Mouse (Mus musculus) erythroblast, embryonic 14.5 days (primary cell): ENCODE measurements around the gene Clip2. TPM values are rescaled to one million over a fixed set of nuclear protein-coding genes. Genes with fewer than 3 reads are reported as not detected.

ENCODE experiments used
- H3K27me3 ChIP-seq: 2 replicates; pipeline ENCODE4 v1.6.1; 2012; ENCODE audit warnings: inconsistent platforms; ENCODE audit not compliant: control insufficient read depth
- H3K36me3 ChIP-seq: 2 replicates; pipeline ENCODE4 v1.6.1; 2012; ENCODE audit warnings: mild to moderate bottlenecking, inconsistent platforms; ENCODE audit not compliant: control insufficient read depth
- H3K4me1 ChIP-seq: 2 replicates; pipeline ENCODE4 v1.6.1; 2012; ENCODE audit warnings: inconsistent platforms; ENCODE audit not compliant: control insufficient read depth
- H3K4me3 ChIP-seq: replicated peaks from 2 replicates; pipeline ENCODE3; 2012; ENCODE audit warnings: moderate library complexity, mild to moderate bottlenecking, inconsistent platforms
- H3K9me3 ChIP-seq: 2 replicates; pipeline ENCODE4 v1.6.1; 2012; ENCODE audit warnings: low read length, inconsistent platforms, mixed read lengths; ENCODE audit not compliant: control insufficient read depth
- GATA1 ChIP-seq: IDR thresholded peaks from 2 replicates; pipeline ENCODE4 v1.6.1; 2012; ENCODE audit warnings: low read length, inconsistent platforms, mixed read lengths
- TAL1 ChIP-seq: IDR thresholded peaks from 3 replicates; pipeline ENCODE4 v1.6.1; 2012; ENCODE audit warnings: low read length, inconsistent platforms, mixed read lengths
- polyA plus RNA-seq: library from polyadenylated mRNA; stranded (reverse); fragments of >175 nt; gene quantifications from 2 replicates; pipeline ENCODE4 v1.2.3, GENCODE M21; 2012

Clip2 gene
- polyA plus RNA-seq, 1 experiment: 0.16 TPM

- H3K9me3 ChIP-seq: no peaks in the 10 kb centered on the region
- TF ChIP-seq TAL1 (no peak), GATA1 (no peak)
- H3K4me3 ChIP-seq: peak overlapping the region; percentile 83
- H3K27me3 ChIP-seq: no peaks in the 10 kb centered on the region
- H3K4me1 ChIP-seq: peaks cover 36% of the 10 kb centered on the region
- H3K36me3 ChIP-seq: peaks cover 34% of the 10 kb centered on the region
Observed at GRCm38 (mm10) chr5:134582221-134582907, 30.1 kb upstream of the Clip2 start.

GRCm38 (mm10) chr5:134581146-134581545 is 28.9 kb upstream of the Clip2 start, which contains the start of gene Rfc2:
Rfc2 (plus strand) TSS chr5:134581366.
- TF ChIP-seq GATA1: no peak
- no peak for TF ChIP-seq TAL1
- peaks cover 23% of the 10 kb centered on the region for H3K36me3 ChIP-seq
- no peaks in the 10 kb centered on the region for H3K27me3 ChIP-seq
- no peaks in the 10 kb centered on the region for H3K9me3 ChIP-seq
- peaks cover 44% of the 10 kb centered on the region for H3K4me1 ChIP-seq
- peak within 1 kb of the TSS; percentile 83 for H3K4me3 ChIP-seq

- no peak overlapping the region for H3K4me3 ChIP-seq
- peaks cover 3% of the 10 kb centered on the region for H3K36me3 ChIP-seq
- no peaks in the 10 kb centered on the region for H3K9me3 ChIP-seq
- H3K4me1 ChIP-seq: peaks cover 38% of the 10 kb centered on the region
- TF ChIP-seq TAL1 (no peak), GATA1 (no peak)
- H3K27me3 ChIP-seq: no peaks in the 10 kb centered on the region
Observed at GRCm38 (mm10) chr5:134579135-134579534, 26.9 kb upstream of the Clip2 start.

GRCm38 (mm10) chr5:134577534-134577933 is 25.3 kb upstream of the Clip2 start:
- Histone ChIP-seq H3K27me3 (no peaks in the 10 kb centered on the region), H3K4me1 (peaks cover 36% of the 10 kb centered on the region), H3K9me3 (no peaks in the 10 kb centered on the region), H3K36me3 (no peaks in the 10 kb centered on the region), H3K4me3 (no peak overlapping the region)
- TF ChIP-seq TAL1 (no peak), GATA1 (no peak)

- Histone ChIP-seq H3K27me3 (no peaks in the 10 kb centered on the region), H3K9me3 (no peaks in the 10 kb centered on the region), H3K36me3 (no peaks in the 10 kb centered on the region), H3K4me1 (peaks cover 43% of the 10 kb centered on the region), H3K4me3 (no peak overlapping the region)
- TF ChIP-seq TAL1: no peak
- TF ChIP-seq GATA1: no peak
Observed at GRCm38 (mm10) chr5:134576517-134577220, 24.4 kb upstream of the Clip2 start.

- H3K27me3 ChIP-seq: no peaks in the 10 kb centered on the region
- TF ChIP-seq TAL1 (no peak), GATA1 (no peak)
- no peaks in the 10 kb centered on the region for H3K36me3 ChIP-seq
- H3K4me3 ChIP-seq: no peak overlapping the region
- H3K4me1 ChIP-seq: peaks cover 48% of the 10 kb centered on the region
- no peaks in the 10 kb centered on the region; the same call in 1 of the 2 replicates for H3K9me3 ChIP-seq
Observed at GRCm38 (mm10) chr5:134575833-134576232, 23.6 kb upstream of the Clip2 start.

DNA sequence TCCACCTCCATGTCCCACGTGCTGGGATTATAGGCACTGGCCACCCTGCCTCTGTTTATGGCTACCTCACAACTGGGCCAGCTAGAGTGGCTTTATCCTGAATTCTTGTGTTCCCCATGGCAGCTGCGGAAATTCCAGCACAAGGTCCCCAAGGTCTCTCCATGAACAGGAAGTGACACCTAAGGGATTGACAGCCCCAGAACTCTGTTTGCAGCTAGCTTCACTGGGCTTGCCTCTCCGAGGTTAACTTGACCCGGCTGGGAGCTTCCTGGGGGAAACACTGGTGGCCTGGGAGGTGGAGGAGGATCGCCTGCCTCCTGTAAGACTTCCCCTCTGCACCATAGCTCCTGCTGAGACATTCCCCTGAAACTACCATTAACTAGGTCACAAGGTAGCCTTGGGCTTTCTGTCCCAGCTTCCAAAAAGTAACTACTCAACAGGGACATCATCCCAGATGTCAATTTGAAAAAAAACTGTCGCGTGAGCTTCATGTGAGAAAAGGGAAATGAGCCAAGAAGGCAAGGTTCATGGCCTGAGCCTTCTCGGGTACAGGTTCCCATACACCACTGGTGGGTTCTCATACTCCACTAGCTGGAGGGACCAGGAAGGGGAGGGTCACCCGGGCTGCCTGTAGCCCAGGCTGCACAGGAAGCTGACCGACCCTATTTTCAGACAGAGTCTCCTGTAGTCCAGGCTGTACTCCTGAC is 20.4 kb upstream of the Clip2 start:
- no peaks in the 10 kb centered on the region for H3K27me3 ChIP-seq
- H3K9me3 ChIP-seq: no peaks in the 10 kb centered on the region; the same call in 1 of the 2 replicates
- no peaks in the 10 kb centered on the region for H3K36me3 ChIP-seq
- H3K4me1 ChIP-seq: peaks cover 48% of the 10 kb centered on the region
- peak overlapping the region; percentile 57 for H3K4me3 ChIP-seq
- TF ChIP-seq GATA1: no peak
- no peak for TF ChIP-seq TAL1

- Histone ChIP-seq H3K27me3 (no peaks in the 10 kb centered on the region), H3K36me3 (no peaks in the 10 kb centered on the region), H3K4me1 (peaks cover 41% of the 10 kb centered on the region), H3K4me3 (peak overlapping the region; percentile 57), H3K9me3 (no peaks in the 10 kb centered on the region; the same call in 1 of the 2 replicates)
- no peak for TF ChIP-seq TAL1
Observed at GRCm38 (mm10) chr5:134571730-134572507, 19.7 kb upstream of the Clip2 start.
